Mouse (Mus musculus) right cerebral cortex, postnatal 14 days (tissue): ENCODE measurements around the gene Dnah7a.
"Not testable (repeated sequence)": the region's sequence is repeated elsewhere in the genome, so short reads cannot be mapped to it uniquely, and the experiment has no call there.

ENCODE experiments used
- DNase-seq: peaks from one replicate; pipeline ENCODE4 v3.0.0; 2022

The Dnah7a gene

DNA sequence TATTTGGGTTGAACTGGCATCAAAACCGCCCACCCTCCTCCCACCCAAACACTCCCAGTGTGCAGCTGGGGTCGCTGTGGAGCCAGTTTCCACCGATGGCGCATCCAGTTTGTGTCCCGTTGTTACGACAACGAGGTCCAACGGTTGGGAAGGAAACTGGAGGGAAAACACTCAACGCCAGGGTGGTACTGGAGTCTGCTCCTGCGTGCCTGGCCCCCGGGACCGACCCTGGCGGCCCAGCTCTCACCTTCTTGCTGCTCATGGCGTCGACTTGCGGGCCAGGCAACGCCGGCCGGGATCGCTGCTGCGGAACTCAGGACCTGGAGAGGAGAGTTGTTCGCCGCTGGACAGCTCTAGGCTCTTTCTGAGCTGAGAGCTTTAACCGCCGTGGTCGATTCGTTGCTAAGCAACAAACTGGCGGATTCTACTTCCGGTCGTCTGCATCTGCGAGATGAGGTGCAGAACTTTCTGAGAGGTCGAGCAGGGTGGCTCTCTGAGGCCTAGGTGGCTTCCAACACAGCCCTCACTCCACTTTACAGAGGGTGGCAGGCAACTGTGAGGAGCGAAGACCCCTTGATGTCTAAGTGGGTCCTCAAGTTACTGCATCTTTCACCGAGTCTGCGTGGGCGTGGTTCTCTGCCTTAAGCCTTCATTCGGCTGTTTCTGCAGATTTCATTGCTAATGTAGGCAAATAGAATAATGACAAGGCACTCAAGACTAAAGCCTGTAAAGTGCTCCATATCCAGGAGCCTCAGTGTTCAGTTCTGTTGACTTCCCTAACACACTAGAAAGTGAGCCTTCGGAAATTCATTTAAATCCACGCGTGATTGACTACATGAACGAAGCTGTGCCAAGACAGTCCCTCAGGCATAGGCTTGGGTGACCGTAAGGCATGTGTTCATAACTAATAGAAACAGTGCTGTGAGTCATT, at the start of gene Dnah7a:
Gene Dnah7a, minus strand, starts transcription at position 354 of the 931 bp plus-strand sequence.
- DNase-seq: peak; percentile 63

DNA sequence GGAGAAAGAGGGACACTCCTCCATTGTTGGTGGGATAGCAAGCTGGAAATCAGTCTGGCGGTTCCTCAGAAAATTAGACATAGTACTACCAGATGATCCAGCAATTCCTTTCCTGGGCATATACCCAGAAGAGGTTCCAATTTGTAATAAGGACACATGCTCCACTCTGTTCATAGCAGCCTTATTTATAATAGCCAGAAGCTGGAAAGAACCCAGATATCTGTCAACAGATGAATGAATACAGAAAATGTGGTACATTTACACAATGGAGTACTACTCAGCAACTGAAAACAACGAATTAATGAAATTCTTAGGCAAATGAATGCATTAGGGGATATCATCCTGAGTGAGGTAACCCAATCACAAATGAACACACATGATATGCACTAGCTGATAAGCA, 46.9 kb upstream of the Dnah7a start:
- not testable (repeated sequence) for DNase-seq

DNA sequence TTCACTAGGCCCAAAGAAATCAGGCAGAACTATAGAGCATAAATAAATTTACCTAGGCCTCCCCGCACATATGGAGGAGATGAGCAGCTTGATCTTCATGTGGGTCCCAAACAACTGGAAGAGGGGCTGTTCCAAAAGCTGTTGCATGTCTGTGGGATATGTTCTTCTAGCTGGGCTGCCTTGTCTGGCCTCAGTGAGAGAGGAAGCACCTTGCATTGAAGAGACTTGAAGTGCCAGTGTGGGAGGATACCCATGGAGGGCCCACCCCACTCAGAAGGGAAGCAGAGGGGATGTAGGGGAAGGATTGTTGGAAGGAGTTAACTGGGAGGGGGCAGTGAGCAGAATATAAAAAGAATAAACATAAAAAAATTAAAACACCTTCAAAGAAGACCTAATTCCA, 44.6 kb upstream of the Dnah7a start:
- DNase-seq: no peak

DNA sequence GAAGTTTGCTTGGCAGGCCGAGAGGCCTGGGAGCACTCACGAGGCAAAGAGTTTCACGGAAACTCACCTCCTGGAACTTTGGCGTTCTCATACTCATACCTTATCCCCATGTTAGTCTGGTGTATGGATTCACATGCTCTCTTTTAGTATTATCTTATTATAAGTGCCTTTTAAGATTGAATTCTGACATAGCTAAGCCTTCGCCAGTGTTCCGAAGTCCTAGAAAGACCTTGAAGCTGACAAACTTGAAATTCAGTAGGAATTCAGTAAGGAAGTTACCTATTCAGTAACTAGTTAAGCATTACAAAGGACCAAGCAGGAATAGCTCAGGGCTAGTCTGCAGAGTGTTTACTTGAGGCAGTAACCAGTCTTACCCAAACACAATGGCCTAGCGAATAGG, 44.1 kb upstream of the Dnah7a start:
- DNase-seq: not testable (repeated sequence)

DNA sequence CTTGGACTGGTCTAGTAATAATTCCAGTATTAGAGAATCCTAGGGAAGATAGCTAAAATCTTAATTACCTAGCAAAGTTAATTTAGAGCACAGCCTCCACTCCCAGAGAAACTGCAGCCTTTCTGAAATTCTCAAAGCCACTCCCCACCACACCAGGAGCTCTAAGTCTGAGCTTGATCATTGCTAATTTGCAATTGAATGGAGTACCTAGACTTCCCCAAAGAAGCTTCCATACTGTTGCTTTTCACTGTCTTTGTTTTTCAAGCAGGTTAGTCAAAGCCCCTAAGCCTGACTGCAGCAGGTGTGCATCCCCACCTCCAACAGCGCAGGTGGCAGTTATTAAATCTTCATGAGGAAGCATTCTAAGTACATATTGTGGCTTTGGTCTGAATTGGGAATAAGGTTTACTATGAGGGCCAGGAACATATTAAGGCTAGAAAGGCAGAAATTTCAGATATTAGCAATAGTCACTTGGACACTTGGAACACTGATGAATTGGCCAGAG, 43.3 kb upstream of the Dnah7a start:
- DNase-seq: not testable (repeated sequence)

DNA sequence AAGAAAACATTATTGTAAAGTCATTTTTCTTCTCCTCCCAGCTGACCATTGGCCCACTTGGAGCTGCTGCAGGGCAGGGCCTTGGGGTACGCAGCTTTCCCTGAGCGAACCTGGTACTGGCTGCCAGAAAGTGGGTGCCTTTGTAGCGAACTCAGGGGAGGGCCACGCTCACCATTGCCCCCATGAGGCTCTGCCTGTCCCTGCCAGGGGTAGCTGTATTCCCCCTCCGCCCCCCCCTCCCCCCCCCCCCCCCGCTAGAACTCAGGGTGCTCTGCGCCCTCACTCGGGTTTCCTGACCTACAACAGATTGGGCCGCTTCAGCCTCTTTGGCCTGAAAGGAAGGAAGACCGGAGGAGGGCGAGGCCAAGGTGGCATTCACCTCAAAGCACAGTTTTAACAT, 42.0 kb upstream of the Dnah7a start:
- DNase-seq: no peak

DNA sequence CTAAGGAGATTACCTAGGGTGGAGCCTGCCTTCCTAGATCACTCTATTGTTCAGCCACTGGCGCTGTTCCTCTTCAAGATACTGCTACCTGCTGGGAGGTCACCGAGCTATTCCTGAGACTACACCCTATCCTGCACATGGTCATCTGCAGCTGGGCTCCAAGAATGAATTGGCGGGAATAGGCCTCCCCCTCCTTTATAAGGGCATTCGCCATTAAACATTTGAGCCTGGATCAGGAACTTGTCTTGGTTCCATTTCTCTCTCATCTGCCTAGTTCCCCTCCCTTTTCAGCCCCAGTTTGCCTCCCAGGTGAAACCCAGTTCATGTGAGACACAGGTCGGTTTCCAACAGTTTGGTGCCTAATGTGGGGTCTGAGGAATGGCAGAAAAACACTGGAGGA, 39.4 kb upstream of the Dnah7a start:
- DNase-seq: no peak

DNA sequence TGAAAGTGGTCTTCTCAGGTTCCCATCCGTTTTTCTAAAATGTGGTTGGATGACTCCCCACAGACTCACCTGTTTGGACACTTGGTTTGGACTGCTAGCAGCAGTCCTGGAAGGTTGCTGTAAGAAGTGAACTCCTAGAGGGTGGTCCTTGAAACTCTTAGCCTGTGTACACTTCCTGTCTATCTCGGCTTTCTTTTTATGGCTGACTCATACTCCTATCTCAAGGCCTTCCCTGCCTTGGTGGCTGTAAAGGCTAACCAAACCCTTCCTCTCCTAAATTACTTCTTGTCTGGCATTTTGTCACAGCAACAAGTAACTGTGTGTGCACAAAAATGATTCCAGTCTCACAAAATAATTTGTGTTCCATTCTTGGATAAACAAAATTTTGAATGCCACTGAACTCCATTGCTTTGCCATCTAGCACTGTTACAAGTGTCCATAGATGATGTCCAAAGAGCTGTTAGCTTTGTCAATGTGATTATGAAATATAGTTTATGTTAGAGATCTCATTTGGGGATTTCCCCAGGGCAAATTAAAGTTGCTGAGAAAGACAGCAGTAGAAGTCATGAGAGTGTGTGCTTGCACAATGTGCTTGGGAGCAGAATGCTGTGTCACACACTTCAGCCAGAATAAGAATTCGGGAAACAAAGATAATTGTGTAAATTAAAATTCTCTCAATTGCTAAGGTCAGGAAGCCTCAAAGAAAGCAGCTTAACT, 35.3 kb upstream of the Dnah7a start:
- no peak for DNase-seq

DNA sequence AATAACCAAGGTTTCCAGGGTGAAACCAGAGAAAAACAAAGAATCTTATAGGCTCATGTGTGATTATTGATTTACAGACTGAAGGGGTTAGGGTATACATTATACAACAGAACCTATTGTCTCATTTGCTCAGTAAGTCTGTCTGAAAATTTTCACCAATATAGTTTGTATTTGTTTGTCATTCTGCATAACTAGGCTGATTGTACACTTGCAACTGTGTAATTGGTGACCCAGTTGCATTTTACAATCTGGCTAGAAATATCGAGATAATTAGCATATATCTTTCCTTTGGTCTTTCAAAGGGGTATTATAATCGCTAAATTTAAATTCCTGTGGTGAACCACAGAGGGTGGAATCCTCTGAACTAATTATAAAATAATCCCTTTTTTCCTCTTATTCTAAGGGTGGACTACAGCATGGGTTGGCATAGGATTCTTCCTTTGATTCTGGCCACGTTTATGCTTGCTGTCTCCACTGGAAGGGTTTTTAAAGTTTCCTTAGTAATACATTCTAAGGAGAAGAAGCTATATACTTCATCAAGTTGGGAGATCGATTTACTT, 34.3 kb upstream of the Dnah7a start:
- DNase-seq: no peak

DNA sequence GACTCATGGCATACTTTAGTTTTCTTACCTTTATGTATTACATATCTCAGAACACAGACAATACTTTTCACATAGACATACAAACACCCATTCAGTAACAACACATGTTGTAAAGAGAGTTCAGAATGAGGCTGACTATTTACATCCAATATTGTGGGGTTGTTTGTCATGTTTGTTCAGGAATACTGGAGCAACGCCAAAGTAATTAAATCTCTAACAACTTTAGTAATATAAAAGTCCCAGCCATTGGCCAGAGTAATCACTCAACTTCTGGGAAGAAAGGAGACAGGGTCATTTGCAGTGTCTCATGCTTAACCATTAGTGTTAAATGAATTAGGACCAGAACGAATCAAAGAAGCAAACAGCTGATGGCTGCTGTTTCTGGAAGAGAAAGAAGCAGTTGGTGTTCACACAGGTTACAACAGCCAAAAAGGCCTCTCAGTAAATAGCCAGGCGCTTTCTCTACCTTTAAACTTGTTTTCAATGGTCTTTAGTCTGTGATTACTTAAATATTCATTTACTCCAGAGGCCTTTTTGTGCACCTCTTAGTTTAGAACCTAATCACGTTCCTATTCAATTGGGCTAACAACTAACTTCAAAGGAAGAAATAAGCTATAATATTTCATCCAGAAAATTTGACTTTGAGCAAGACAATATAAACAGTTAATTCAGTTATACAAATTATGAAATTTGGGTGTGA, 33.6 kb upstream of the Dnah7a start:
- DNase-seq: not testable (repeated sequence)

DNA sequence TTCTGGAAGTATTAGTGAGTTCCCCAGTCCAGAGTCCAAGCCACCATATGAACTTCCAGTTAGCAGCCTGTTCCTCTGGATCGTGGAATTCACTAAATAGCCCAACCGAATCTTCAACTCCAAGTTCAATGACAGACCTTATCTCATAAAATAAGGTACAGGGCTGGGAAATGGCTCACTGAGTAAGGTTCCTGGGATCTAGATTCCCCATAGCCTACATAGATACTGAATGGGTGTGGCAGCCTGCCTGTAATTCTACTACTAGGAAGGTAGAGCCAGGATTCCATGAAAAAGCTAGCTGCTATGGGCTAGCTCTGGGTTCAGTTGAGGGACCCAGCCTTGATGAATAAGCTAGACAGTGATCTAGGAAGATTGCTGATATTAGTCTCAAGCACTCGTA, 30.0 kb upstream of the Dnah7a start:
- no peak for DNase-seq

DNA sequence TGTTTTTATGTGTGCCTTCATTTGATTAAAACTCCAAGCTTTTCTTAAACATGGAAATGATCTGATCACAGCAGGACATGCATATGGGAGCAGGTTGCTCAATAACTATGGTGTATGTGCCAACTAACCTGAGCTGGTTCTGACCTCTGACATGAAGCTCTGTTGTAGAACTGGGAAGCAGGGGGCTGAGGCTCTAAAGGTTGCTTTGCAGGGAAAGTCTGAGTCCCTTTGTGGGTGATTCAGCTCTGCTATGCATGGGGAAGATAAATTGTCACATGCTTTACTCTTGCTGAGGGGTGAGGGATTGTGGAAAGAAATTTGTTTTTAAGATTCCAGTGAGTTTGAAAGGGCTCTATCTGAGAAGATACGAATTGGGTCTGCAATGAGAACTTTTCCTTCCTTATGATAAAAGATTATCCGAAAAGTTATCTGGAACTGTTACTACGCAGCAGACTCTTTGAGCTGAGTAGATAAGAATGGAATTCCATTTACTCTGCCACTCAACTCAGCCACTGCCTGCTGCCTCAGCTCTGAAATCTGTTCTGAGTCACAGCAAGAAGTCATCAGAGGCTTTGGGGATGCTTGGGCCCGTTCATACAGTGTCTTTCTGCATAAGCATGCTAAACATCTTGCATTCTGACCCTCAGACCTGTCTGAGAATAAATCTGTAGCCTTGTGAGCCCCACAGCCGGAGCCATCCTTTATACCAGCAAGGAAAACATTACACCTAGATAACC, 22.1 kb upstream of the Dnah7a start:
- no peak for DNase-seq

DNA sequence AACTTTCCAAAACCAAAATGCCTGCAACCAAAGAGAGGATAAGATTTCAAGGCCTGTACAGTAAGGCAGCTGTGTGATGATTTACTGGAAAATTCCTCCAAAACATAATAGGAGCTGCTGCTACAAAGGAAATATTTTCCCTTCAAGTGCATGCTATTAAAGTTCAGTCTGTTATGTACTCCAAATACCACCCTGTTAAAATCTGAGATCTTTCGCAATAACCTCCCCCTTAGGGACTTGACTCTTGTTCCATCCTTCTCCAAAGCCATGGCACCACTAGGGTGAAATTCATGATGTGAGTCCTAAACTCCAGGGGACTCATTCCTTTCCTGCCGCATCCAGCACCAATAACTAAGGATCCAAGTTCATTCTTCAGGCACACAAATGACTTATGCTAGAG, 20.3 kb upstream of the Dnah7a start:
- DNase-seq: no peak

DNA sequence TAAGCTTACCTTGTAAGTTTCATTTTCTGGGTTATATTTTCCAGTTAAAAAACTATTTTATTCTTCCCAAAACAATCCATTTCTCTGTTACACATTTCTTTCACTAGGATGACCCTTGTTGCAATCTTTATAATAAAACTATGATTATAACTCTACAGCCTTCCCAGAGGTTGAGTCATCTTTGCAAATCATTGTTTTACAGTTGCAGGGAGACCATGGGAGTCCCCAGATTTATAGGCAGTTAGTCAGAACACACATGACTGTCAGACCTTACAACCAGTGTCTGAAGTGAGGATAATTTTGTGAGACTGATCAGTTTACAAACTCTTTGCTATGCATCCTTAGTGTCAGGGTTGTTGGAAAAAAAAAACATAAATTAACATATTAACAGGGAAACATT, 14.8 kb upstream of the Dnah7a start:
- no peak for DNase-seq

DNA sequence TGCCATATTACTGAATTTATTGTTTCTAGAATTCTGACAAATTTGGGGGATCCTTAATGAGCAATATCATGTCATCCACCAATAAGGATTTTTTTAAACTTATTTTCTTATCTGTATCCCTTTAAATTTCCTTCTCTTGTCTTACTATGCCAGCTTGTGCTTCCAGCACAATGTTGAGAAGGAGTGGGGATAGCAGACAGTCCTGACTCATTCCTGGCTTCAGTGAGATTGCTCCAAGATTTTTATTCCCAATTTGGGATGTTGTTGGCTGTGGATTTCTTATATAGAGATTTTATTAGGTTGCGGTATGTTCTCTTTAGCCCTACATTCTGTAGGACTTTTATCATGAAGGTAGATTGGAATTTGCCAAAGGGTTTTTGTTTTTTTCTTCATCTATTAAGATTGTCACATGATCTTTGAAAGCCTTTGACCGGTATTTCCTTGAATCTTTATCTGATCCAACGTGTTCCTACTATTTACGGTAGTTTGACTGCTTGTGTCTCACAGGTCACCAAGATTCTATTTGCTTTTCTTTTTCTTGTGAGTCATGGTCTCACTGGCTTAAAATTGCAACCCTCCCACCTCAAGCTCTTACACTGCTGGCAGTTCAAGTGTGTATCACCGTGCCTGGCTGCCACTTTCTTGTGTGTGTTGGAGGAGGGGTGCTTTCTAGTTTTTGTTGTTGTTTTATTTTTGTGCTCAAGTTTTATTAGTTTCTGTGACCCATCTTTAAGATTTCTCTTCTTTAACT, 14.2 kb upstream of the Dnah7a start:
- no peak for DNase-seq

DNA sequence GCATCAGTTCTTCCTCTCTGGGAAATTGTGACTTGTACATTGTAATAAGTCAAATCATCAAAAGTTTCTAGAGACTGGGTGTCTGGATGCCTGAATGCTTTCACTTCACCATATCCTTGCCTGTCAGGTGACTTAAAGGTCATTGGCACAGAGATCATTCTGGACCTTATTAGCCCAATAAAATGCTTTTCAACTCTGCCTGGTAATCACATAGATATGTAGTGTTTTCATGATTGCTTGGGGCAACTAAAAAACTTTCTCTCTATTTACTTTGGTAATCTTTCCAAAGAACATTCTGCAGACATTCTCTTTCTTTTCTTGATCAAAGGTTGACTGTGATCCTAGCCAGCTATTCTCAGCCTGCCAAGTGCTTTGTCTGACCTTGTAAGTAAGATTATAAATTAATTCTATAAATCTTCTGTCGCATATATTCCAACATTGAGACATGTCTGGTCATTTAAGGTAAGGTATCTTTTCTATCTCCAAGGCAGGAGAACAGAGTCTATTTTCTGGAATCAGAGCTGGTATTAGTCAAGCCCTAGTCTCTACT, 9.5 kb upstream of the Dnah7a start:
- no peak for DNase-seq

DNA sequence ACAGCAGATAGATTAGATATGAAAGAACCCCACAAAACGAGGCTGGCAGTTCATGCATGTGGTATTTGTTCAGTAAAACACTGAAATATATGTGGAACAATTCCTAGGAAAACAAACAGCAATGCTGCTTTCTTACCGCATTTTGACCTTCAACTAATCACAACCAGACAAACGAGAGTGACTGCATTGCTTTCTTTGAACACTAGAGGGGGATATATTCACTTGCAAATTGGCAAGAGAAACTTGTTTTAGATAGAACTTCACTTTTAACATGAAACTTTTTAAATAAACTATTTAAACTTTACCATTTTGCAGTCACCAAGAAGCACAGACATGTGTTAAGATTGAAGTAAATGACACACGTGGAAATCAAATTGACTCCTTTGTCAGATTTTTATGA, 8.9 kb upstream of the Dnah7a start:
- DNase-seq: no peak

DNA sequence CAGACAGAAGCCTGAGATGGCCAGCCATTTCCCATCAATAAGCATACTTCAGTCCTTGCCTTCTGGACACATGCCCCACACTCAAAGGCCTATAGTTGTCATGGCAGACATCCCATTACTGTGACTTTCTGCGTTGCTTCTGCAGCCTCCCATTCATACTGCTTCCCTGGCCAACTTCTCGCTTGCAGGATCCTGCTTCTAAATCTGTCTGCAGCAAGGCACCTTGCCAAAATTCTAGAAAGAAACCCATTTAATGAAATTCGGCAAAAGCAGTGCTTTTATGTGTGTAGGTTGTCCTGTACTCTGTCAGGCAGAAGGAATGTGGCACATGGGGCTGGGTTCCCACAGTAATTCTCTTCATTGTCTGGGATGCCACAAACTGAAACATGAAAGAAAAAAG, 6.8 kb upstream of the Dnah7a start:
- not testable (repeated sequence) for DNase-seq

DNA sequence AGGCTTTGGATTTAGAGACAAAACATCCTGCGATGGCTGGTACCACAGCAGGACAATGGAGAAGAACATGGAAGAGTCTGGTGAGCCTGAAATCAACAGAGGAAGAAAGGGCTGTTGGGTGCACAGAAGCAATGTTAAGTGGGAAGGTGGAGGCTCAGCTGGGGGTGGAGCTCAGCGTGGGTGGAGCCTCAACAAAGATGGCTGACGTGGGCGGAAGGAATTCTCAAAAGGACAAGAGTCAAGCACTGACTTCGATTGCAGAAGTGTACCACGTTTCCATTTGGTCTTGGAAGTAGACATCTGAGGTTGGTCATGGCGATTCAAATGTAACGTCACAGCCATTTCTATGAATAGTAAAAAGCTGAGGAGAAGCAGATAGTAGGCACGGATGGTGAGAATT, 4.5 kb upstream of the Dnah7a start:
- no peak for DNase-seq

DNA sequence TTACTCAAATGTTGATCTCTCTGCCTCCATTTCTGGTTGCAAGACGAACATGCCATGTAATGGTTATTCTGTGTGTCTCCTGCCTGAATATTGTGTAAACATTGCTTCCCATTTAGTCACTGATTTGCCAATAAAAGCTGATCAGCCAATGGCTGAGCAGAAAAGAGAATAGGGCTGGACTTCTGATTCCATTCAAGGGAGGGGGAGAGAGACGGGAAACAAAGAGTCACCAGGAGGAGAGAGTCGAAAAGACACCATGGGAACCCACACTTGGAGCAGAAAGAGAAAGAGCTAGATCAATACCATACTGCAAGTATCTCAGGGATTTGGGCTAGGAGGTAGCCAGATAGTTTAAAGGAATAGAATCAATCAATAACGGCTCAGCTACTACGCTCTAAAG, 3.0 kb upstream of the Dnah7a start:
- DNase-seq: not testable (repeated sequence)

DNA sequence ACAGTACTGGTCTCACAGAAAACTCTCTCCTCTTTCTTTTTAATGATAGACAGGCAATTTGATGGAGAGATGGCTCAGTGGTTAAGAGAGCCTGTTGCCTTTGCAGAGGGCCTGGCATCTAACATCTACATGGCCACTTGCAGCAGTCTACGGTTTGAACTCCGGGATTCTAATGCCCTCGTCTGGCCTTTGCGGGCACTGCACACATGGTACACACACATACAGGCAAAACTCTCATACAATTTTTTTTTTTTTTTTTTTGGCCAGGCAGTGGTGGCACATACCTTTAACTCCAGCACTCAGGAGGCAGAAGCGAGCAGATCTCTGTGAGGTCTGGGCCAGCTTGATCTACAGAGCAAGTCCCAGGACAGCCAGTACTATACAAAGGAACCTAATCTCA, 2.4 kb downstream of the Dnah7a start:
- DNase-seq: peak; percentile 8
